Mouse (Mus musculus): ENCODE measurements around the gene Eid3.

Eid3 gene

GRCm38 (mm10) chr10:82866356-82866755, at the start of gene Eid3:
TSS of gene Eid3 (plus strand) at chr10:82866626.
- DNase-seq (ENCODE audit: low read depth, low spot score) = peak; percentile 38

- DNase-seq (ENCODE audit: low read depth, low spot score) = no peak
Observed at GRCm38 (mm10) chr10:82817514-82817913, 48.9 kb upstream of the Eid3 start.

- DNase-seq (ENCODE audit: low read depth, low spot score) = no peak
Observed at GRCm38 (mm10) chr10:82817936-82818335, 48.5 kb upstream of the Eid3 start.

GRCm38 (mm10) chr10:82818661-82819060, 47.8 kb upstream of the Eid3 start:
- no peak for DNase-seq (ENCODE audit: low read depth, low spot score)

- DNase-seq (ENCODE audit: low read depth, low spot score) = no peak
Observed at GRCm38 (mm10) chr10:82823108-82823778, 43.2 kb upstream of the Eid3 start.

GRCm38 (mm10) chr10:82823779-82824177, 42.6 kb upstream of the Eid3 start:
- no peak for DNase-seq (ENCODE audit: low read depth, low spot score)

GRCm38 (mm10) chr10:82824541-82824940, 41.9 kb upstream of the Eid3 start:
- DNase-seq (ENCODE audit: low read depth, low spot score) = no peak

- DNase-seq (ENCODE audit: low read depth, low spot score) = no peak
Observed at GRCm38 (mm10) chr10:82826516-82826915, 39.9 kb upstream of the Eid3 start.

GRCm38 (mm10) chr10:82833926-82834325, 32.5 kb upstream of the Eid3 start, which contains the start of gene Txnrd1:
TSS of gene Txnrd1 (plus strand) at chr10:82833951.
- DNase-seq (ENCODE audit: low read depth, low spot score) = no peak

- no peak for DNase-seq (ENCODE audit: low read depth, low spot score)
Observed at GRCm38 (mm10) chr10:82835898-82836297, 30.5 kb upstream of the Eid3 start.

GRCm38 (mm10) chr10:82838390-82838789, 28.0 kb upstream of the Eid3 start:
- DNase-seq (ENCODE audit: low read depth, low spot score) = no peak

- no peak for DNase-seq (ENCODE audit: low read depth, low spot score)
Observed at GRCm38 (mm10) chr10:82844090-82844489, 22.3 kb upstream of the Eid3 start.

- no peak for DNase-seq (ENCODE audit: low read depth, low spot score)
Observed at GRCm38 (mm10) chr10:82844731-82845130, 21.7 kb upstream of the Eid3 start.

- DNase-seq (ENCODE audit: low read depth, low spot score) = no peak
Observed at GRCm38 (mm10) chr10:82847821-82848459, 18.5 kb upstream of the Eid3 start.

GRCm38 (mm10) chr10:82849686-82850353, 16.6 kb upstream of the Eid3 start:
- no peak for DNase-seq (ENCODE audit: low read depth, low spot score)

GRCm38 (mm10) chr10:82850354-82850752, 16.1 kb upstream of the Eid3 start:
- DNase-seq (ENCODE audit: low read depth, low spot score) = no peak

GRCm38 (mm10) chr10:82851751-82852150, 14.7 kb upstream of the Eid3 start:
- DNase-seq (ENCODE audit: low read depth, low spot score) = no peak

GRCm38 (mm10) chr10:82858032-82858680, 8.3 kb upstream of the Eid3 start:
- DNase-seq (ENCODE audit: low read depth, low spot score) = no peak

GRCm38 (mm10) chr10:82858691-82859532, 7.5 kb upstream of the Eid3 start:
- DNase-seq (ENCODE audit: low read depth, low spot score) = peak; percentile 88

- DNase-seq (ENCODE audit: low read depth, low spot score) = peak; percentile 36
Observed at GRCm38 (mm10) chr10:82859533-82859915, 6.9 kb upstream of the Eid3 start.

GRCm38 (mm10) chr10:82860181-82860928, 6.1 kb upstream of the Eid3 start:
- DNase-seq (ENCODE audit: low read depth, low spot score) = no peak
